Mouse (Mus musculus) bone marrow, adult 2 months (tissue): ENCODE measurements around the gene Pon2.

ENCODE experiments used
- CTCF ChIP-seq: fragments of 200-500 bp; IDR thresholded peaks from 2 replicates; pipeline ENCODE4 v1.5.1; 2011; ENCODE audit warnings: low read length, control low read depth; ENCODE audit not compliant: control insufficient read depth, insufficient read depth
- POLR2A ChIP-seq: fragments of 200-500 bp; IDR thresholded peaks from 2 replicates; pipeline ENCODE4 v1.6.1; 2011; ENCODE audit warnings: low read depth, mild to moderate bottlenecking, control low read depth, low read length, borderline replicate concordance; ENCODE audit not compliant: control insufficient read depth

DNA sequence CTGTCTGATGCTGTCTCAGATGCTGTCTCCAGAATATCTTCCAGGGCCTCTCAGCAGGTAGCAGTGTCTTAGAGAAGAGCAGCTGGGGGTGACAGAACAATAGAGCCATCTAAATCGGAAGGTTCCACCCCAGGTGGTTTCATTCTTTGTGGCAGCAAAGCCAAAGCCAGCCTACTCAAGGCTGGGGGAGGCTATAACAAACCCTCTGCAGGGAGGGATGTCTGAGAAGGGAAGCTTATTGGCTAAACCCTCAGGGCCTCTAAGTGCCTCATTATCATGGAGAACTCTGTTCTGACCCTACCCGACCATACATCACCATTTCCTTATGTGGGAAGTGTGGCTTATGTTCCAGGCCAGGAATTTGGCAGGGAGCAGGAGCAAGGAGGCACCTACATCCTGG, 26.9 kb upstream of the Pon2 start:
- TF ChIP-seq CTCF, result no peak
- no peak for TF ChIP-seq POLR2A
